Mouse (Mus musculus) neural tube, embryonic 15.5 days (tissue): ENCODE data around the gene Rps19bp1. TPM values are rescaled to one million over a fixed set of nuclear protein-coding genes. Genes with fewer than 3 reads are reported as not detected.

Source experiments
- ATAC-seq: fragments of 200-750 bp; cut with Nextera tagmentation; 2 replicates; pipeline ENCODE4 v1.8.0; 2017; ENCODE audit warnings: mild to moderate bottlenecking, moderate TSS enrichment, moderate library complexity; ENCODE audit not compliant: low FRiP score
- H3K27ac ChIP-seq: fragments of 300-500 bp; sonication (generic); replicated peaks from 2 replicates; pipeline ENCODE4 v1.5.1; 2015; ENCODE audit warnings: mild to moderate bottlenecking, inconsistent platforms
- H3K27me3 ChIP-seq: fragments of 300-500 bp; sonication (generic); replicated peaks from 2 replicates; pipeline ENCODE4 v1.6.1; 2015; ENCODE audit warnings: inconsistent platforms
- H3K36me3 ChIP-seq: fragments of 300-500 bp; sonication (generic); 2 replicates; pipeline ENCODE4 v1.6.1; 2015; ENCODE audit warnings: inconsistent platforms
- H3K4me1 ChIP-seq: fragments of 300-500 bp; sonication (generic); 2 replicates; pipeline ENCODE4 v1.6.1; 2015; ENCODE audit warnings: inconsistent platforms
- H3K4me2 ChIP-seq: fragments of 300-500 bp; sonication (generic); 2 replicates; pipeline ENCODE4 v1.6.1; 2015; ENCODE audit warnings: inconsistent platforms, mild to moderate bottlenecking, moderate library complexity
- H3K4me3 ChIP-seq: fragments of 300-500 bp; sonication (generic); replicated peaks from 2 replicates; pipeline ENCODE4 v1.5.1; 2015; ENCODE audit warnings: mild to moderate bottlenecking, inconsistent platforms
- H3K9ac ChIP-seq: fragments of 300-500 bp; sonication (generic); replicated peaks from 2 replicates; pipeline ENCODE4 v1.6.1; 2015; ENCODE audit warnings: mild to moderate bottlenecking, inconsistent platforms
- H3K9me3 ChIP-seq: fragments of 300-500 bp; sonication (generic); replicated peaks from 2 replicates; pipeline ENCODE4 v1.6.1; 2016; ENCODE audit warnings: inconsistent platforms
- WGBS: fragments of 180-500 bp; shearing (Covaris S2); methylation state at CpG from one replicate; pipeline ENCODE4 v1.1.7; 2015; ENCODE audit warnings: mixed read lengths; 5-methylcytosine and 5-hydroxymethylcytosine counted together
- polyA plus RNA-seq: library from polyadenylated mRNA; unstranded; fragments of >200 nt; fragmentation: Nextera tagmentation; extraction: Ambion mirVana; gene quantifications from 2 replicates; pipeline ENCODE4 v1.2.1, GENCODE M21; 2015

Gene Rps19bp1
- polyA plus RNA-seq, 1 experiment from 2014 or later, result 83.9 TPM

GRCm38 (mm10) chr15:80215716-80216479, 48.2 kb downstream of the Rps19bp1 start:
- Histone ChIP-seq H3K27ac (no peak overlapping the region), H3K4me1 (0 out of 2 replicates have a peak, but pooled peaks cover 5% of the 10 kb centered on the region), H3K4me3 (no peak overlapping the region), H3K9ac (no peak overlapping the region), H3K9me3 (no peaks in the 10 kb centered on the region), H3K36me3 (peaks cover 35% of the 10 kb centered on the region), H3K4me2 (no peak overlapping the region), H3K27me3 (no peaks in the 10 kb centered on the region)
- 18% methylated on average over 10 of the region's 10 CpGs for WGBS
- ATAC-seq, result no peak

GRCm38 (mm10) chr15:80213688-80214087, 50.4 kb downstream of the Rps19bp1 start:
- peaks cover 37% of the 10 kb centered on the region for H3K36me3 ChIP-seq
- no peak overlapping the region for H3K4me2 ChIP-seq
- no peak overlapping the region for H3K4me3 ChIP-seq
- no peaks in the 10 kb centered on the region for H3K9me3 ChIP-seq
- no peak overlapping the region for H3K9ac ChIP-seq
- no peaks in the 10 kb centered on the region for H3K4me1 ChIP-seq
- ATAC-seq, result no peak
- H3K27ac ChIP-seq, result no peak overlapping the region
- H3K27me3 ChIP-seq, result no peaks in the 10 kb centered on the region

Other genes with a start within 250 kb of the Rps19bp1 start
- 6.5 and 7.0 TPM in 2 replicates for gene Pdgfb, start 249.3 kb downstream of the Rps19bp1 start, polyA plus RNA-seq
- 59.3 and 64.6 TPM in 2 replicates for gene Syngr1, start 173.0 kb downstream of the Rps19bp1 start, polyA plus RNA-seq
- gene Rpl3, start 172.4 kb downstream of the Rps19bp1 start, polyA plus RNA-seq, result 526 and 732 TPM in 2 replicates
- 35.9 and 37.4 TPM in 2 replicates for gene Tab1, start 131.2 kb downstream of the Rps19bp1 start, polyA plus RNA-seq
- gene Mgat3, start 90.6 kb downstream of the Rps19bp1 start, polyA plus RNA-seq, result 15.8 and 17.5 TPM in 2 replicates
- 33.3 and 34.5 TPM in 2 replicates for gene Mief1, start 30.3 kb downstream of the Rps19bp1 start, polyA plus RNA-seq
- 1.7 TPM in 1 of 2 replicates, not detected in the other for gene AC140267.1, start 28.5 kb downstream of the Rps19bp1 start, polyA plus RNA-seq
- 106 and 113 TPM in 2 replicates for gene Atf4, start 9.1 kb downstream of the Rps19bp1 start, polyA plus RNA-seq
- 0.79 and 0.88 TPM in 2 replicates for gene Cacna1i, start 22.9 kb upstream of the Rps19bp1 start, polyA plus RNA-seq